Mouse (Mus musculus): ENCODE measurements at regions not wholly inside any gene's neighbourhood (a gene's known extent, or its start where the extent isn't known, plus 50 kb on each side); places are given as distances from the start of the nearest gene placed in this dataset.

DNA sequence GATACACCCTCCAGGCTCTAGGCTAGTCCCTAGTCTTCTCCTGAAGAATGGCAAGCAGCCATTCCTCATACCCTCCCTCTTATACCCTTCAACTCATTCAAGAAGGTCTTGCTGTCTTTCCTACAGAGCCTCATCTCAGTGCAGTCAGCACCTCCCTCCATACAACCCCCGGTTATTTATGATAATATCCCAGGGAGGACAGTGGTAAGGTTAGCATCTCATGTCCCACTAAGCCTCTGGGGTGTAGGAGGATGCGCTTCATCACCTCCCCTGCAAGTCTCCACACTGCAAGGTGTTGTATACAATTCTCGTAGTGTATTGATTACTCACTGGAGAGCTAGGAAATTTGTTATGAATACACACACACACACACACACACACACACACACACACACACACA, 80.2 kb upstream of the Shisa6 start:
- DNase-seq: no peak

GRCm38 (mm10) chr11:66606646-66607045, 80.9 kb upstream of the Shisa6 start:
- no peak for DNase-seq

DNA sequence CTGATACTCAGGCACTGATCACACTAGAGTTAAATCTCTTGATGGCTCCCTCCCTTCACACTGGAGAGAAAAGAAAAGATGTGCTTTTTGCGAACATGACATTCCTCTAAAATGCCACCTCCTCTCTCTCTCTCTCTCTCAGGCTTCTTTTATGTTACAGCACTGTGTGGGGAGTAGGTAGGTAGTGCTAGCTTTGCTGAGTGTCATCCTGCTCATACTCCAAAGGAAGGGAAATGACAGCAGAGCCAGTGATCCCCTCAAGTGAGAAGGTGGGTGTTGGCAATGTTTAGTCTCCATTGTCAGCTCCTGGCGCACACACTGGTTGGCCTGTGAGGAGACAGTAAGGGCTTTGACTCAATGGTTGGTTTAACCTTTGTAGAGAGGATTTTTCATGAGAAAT, 84.0 kb upstream of the Shisa6 start:
- no peak for DNase-seq

DNA sequence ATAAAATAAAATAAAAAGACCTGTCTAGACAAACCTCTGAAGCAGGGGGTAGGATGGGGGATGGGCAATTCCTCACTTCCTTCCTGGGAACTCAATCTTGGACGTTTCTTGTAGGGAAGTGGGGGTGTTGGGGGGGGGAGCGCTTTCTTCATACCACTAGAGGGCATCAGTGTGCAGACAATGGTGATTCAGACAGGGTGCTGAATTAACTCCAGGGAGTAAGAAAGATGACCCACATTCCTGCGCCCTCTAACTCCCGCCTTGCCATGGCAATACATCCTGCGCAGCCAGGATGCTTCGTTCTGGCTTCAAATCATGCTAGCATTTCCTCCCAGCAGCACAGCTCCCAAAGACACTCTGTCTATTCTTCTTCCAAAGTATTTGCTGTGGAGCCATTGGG, 87.4 kb upstream of the Shisa6 start:
- peak; percentile 3 for DNase-seq

GRCm38 (mm10) chr11:66625491-66625890, 99.7 kb upstream of the Shisa6 start:
- no peak for DNase-seq

GRCm38 (mm10) chr11:66656810-66657209, 131.0 kb upstream of the Shisa6 start:
- no peak for DNase-seq

DNA sequence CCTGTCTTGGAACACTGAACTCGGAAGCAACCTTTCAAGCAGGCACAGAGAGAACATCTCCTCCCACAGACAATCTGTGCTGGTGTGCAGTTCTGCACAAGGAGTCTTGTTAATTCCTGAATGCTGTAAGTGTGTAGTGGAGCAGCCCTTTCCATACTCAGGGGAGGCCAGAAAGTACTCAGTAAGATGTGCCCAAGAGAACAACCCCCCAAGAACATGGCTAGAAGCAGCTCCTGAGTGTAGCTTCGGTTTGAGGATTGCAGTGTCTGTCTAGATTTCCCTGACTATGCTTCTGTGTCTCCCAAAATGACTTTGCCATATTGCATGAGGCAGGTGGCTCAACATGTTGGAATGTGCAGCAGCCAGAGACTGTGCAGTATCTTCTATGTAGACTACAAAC, 148.8 kb upstream of the Shisa6 start:
- no peak for DNase-seq

DNA sequence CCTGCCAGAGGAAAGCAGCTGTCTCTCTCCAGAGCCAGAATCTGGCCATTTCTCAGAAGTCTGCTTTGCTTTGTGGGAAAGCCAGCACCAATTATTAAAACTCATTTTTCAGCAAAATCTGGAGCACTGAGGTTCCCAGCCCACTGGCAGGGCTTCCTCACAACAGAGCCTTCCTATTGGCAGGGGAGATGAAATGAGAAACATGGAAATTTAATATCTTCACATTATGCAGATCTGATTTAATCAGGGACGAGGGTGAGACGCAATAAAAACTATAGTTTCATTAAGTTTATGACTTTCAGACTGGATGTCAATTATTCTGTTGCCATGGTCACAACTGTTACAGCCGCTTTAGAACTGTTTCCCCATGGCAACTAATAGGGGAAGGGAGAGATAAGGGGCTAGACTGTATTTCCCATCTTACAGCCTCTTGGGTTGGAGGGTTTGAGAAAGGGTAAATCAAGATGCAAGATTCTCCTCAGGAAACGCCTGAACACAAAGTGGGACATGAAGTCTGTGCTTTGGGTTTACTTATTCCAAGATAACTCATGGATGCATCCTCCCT, 154.4 kb upstream of the Shisa6 start:
- DNase-seq: no peak

DNA sequence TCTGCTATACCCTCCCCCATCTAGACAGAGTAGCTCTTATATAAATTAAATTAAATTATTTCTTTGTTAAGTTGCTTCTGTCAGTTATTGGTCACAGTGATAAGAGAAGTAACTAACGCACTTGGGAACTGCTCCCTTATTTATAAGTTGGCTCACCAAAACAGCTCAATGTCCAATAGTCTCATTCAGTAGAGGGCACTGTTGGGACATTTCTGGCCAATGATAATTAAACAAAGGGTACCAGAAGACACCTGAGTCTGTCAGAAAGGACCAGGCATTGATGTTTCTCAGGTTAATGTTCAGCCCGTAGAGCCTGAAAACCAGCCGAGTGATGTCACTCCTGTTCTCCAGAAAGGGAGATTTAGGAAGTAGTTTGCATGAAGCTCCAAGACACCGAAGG, 156.1 kb upstream of the Shisa6 start:
- no peak for DNase-seq

- DNase-seq: no peak
These were observed 158.4 kb upstream of the Shisa6 start for GRCm38 (mm10) chr11:66684181-66684580.

GRCm38 (mm10) chr11:66694651-66695266, 169.0 kb upstream of the Shisa6 start:
- no peak for DNase-seq

DNA sequence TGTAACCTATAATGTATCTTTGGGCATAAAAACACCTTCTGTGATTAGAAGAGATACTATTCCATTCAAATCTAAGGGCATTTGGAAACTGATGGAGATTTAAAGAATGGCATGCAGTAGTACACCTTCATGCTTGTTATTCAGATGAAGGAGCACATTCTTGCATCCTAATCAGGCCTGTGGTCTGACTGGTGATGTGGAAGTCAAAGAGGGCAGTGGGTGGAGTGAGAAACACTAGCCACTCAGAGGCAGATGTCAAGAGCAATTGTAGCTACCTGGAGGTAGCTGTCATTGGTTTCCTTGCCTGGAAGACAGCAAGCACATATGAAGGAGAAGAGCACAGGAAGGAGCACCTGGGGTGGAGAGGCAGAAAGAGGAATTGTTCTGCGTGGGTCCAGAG, 171.0 kb upstream of the Shisa6 start:
- DNase-seq: no peak

DNA sequence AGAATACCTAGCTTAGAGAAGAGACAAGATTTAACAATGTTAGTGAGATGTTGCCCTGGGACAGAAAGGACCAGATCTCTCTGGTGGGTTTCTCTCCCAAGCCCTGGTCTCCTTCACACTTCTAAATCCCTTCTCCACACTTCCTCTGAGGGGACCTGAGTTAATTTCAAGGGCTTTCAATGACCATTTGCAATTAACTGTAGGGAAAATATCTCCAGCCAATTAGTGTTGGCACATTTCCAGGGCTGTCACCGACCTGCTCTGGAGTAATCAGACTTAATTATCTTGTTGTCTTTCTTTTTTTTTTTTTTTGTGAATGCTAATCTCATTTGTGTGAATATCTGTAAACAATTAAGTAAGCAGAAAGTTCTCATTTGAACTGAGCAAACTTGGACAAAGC, 166.3 kb upstream of the Pirt start:
- no peak for DNase-seq

DNA sequence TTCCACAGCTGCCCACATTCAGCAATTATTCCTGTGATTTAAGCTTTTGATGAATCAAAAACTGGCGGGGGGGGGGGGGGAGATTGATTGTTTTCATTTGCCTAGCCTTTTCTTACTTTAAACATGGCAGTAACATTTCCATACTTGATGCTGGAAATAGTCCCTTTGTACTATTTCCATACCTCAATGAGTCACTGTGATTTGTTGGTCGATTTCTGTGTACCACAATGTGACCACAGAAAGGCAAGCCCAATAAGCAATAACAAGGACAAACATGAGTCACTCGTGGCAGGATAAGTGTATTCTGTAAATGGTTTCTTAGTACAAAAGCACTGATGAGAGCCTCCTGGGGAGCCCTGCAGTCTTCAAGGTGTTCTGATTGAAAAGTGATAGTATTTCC, 121.8 kb upstream of the Pirt start:
- DNase-seq: no peak

GRCm38 (mm10) chr11:66806887-66807286, 104.9 kb upstream of the Pirt start:
- DNase-seq: no peak

DNA sequence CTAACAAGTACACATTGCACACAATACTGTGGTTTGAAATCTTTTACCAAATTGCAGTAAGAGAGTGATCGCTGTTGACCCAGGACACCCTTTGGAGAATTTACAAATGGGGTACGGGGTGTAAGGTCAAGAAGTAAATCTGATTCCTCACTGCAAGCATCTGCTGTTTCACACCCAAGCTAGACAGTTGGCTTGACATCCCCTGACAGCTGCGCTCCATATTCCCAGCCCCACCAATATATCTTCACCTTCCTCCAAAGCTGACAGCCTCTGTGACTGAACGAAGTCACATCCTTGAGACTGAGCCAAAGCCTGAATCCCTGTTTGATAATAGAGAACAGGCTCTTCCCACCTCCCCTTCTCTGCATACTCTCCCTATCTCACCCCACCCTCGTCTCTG, 98.5 kb upstream of the Pirt start:
- no peak for DNase-seq

GRCm38 (mm10) chr11:66813731-66814130, 98.0 kb upstream of the Pirt start:
- no peak for DNase-seq

DNA sequence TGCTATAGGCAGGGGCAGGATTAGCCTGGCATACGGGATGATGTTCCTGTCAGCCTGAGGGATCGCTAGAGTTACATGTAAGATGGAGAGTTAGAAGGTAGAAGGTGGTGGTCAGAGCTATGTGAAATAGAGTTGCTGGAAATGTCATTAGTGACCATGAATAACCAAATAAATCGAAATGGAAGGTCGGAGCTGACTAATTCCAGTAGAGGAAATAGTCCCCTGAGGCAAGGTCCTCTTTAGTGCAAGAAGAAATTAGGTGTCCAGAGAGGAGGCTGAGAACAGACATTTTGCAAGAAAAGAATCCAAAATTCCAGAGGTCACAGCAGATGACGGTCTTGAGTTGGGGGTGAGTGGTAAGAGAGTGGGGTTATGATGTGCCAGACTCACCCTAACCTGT, 75.9 kb upstream of the Pirt start:
- DNase-seq: no peak

DNA sequence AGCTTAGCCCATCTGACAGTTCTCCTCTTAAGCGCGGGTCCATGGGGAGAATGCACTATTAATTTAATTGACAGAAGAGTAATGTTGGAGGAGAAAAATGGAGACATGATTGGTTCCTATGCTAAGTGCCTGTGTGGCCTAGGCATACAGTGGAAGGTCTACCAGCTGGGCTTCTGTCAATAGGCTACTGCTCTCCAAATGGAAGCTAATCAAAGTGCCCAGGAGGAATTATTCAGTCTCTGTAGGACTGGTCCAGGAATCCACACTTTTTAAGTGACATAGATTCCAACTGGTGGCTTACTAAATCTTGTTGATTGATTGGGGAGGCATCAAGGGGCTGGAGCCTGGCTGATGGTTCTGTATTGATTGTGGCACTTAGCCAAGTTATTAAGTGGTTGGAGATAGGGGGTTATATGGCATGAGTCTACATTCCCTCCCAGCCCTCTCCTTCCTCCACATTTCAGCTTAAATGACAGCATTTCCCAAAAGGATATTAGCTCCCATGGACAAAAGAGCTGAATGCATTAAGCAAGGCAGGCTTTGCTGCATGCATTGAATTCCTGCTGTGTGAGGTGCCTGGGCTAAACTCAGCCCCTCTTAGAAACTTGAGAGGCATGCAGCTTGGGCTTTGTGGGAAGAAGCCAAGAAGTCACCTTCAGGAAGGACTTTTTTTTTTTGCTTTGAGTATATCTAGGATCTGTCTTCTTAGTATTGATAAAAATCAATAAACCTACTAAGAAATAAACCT, 75.0 kb upstream of the Pirt start:
- no peak for DNase-seq

DNA sequence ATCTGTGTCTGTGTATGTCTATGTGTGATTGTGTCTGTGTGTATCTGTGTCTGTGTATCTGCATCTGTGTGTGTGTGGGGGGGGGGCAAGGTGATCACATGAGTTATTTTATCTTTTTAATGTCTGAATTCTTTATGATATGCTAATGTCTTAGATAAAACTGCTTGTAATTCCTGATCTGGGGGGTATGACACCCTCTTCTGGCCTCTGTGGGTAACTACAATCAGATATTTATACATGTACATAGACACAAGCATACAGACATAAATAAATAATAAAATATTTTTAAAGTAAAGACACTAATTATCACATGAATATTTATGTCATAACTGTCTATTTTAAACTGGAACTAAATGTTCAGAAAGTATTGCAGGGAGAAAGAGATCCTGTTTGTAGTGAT, 66.5 kb upstream of the Pirt start:
- no peak for DNase-seq

DNA sequence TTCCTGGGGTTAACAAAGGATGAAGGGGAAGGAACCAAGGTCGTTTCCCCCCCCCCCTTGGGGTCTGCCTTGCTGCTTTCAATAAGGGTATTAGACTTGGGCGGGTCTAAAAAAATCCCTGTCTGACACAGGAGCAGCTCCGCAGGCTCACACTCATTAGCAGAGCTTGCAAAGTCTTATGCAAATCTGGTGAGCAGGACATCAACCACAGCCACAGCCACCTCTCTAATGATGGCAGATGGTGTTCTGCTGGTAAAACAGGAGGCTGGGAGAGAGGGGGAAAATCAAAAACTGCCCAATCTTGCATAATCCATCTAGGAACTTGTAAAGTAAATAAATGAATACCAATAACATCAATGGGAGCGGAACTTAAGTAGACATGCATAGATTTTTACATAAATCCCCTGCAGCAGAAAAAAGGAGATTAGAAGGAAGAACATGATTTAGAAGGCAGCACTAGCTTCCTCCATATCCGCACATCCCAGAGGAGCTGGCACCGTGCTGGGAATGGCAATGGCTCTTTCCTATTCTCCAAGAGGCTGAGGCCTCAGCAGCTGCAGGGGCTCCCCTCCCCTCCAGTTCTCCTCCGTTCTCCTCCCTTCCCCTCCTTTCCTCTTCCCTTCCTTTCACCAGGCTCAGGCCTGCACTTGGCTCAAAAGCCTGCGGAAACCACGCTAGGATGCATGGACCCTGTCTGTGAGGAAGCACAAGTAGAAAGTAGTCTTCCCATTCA, 65.6 kb upstream of the Pirt start:
- no peak for DNase-seq
